Mouse (Mus musculus) liver, adult 10 weeks (tissue): ENCODE data around the gene Defb45. TPM values are rescaled to one million over a fixed set of nuclear protein-coding genes. Genes with fewer than 3 reads are reported as not detected.

ENCODE experiments used
- polyA plus RNA-seq: library from polyadenylated mRNA; stranded (reverse); fragments of 350-450 nt; fragmentation: Illumina TruSeq; extraction: RNeasy Lipid Tissue Mini Kit (QIAGEN cat#74804); gene quantifications from one replicate; pipeline ENCODE4 v1.2.3, GENCODE M21; 2014; ENCODE audit warnings: low read depth, low replicate concordance

Defb45 gene
- not detected for polyA plus RNA-seq

GRCm38 (mm10) chr2:152599299-152599698 lies at the start of gene Defb45:
TSS of gene Defb45 (minus strand) at chr2:152599399.

GRCm38 (mm10) chr2:152626774-152627591 lies 27.8 kb upstream of the Defb45 start, which contains the start of gene Rem1:
TSS of gene Rem1 (plus strand) at chr2:152626951.

GRCm38 (mm10) chr2:152622953-152623352 lies 23.8 kb upstream of the Defb45 start, which contains the start of gene Defb25:
TSS of gene Defb25 (minus strand) at chr2:152623053.

GRCm38 (mm10) chr2:152604057-152604456 lies 4.9 kb upstream of the Defb45 start, which contains the start of gene Defb36:
TSS of gene Defb36 (plus strand) at chr2:152604327.

GRCm38 (mm10) chr2:152580107-152580506 lies 19.1 kb downstream of the Defb45 start, which contains the start of gene Defb19:
TSS of gene Defb19 (minus strand) at chr2:152580312.

GRCm38 (mm10) chr2:152572114-152572794 lies 26.9 kb downstream of the Defb45 start, which contains the start of gene Defb21:
TSS of gene Defb21 (plus strand) at chr2:152572744.

GRCm38 (mm10) chr2:152569038-152569437 lies 30.2 kb downstream of the Defb45 start, which contains the start of gene Gm17416:
TSS of gene Gm17416 (plus strand) at chr2:152569338.

Other genes with a start within 250 kb of the Defb45 start
- gene Nrsn2, start 222.8 kb downstream of the Defb45 start, polyA plus RNA-seq: not detected
- gene Sox12, start 201.3 kb downstream of the Defb45 start, polyA plus RNA-seq: 0.34 TPM
- gene Zcchc3, start 184.4 kb downstream of the Defb45 start, polyA plus RNA-seq: 0.19 TPM
- gene 6820408C15Rik, start 183.8 kb downstream of the Defb45 start, polyA plus RNA-seq: not detected
- not detected for gene Defb23, start 134.8 kb downstream of the Defb45 start, polyA plus RNA-seq
- gene Defb20, start 122.3 kb downstream of the Defb45 start, polyA plus RNA-seq: not detected
- not detected for gene Defb22, start 109.3 kb downstream of the Defb45 start, polyA plus RNA-seq
- not detected for gene Defb26, start 87.7 kb downstream of the Defb45 start, polyA plus RNA-seq
- gene Defb28, start 81.1 kb downstream of the Defb45 start, polyA plus RNA-seq: not detected
- gene Defb29, start 59.3 kb downstream of the Defb45 start, polyA plus RNA-seq: not detected
- not detected for gene Gm17416, start 30.1 kb downstream of the Defb45 start, polyA plus RNA-seq
- not detected for gene Defb21, start 26.7 kb downstream of the Defb45 start, polyA plus RNA-seq
- gene Defb19, start 19.1 kb downstream of the Defb45 start, polyA plus RNA-seq: not detected
- gene Defb36, start 4.9 kb upstream of the Defb45 start, polyA plus RNA-seq: not detected
- gene Defb25, start 23.7 kb upstream of the Defb45 start, polyA plus RNA-seq: not detected
- gene Rem1, start 27.6 kb upstream of the Defb45 start, polyA plus RNA-seq: not detected
- 35.5 TPM for gene H13, start 70.1 kb upstream of the Defb45 start, polyA plus RNA-seq
- 6.6 TPM for gene Mcts2, start 87.6 kb upstream of the Defb45 start, polyA plus RNA-seq
- gene Id1, start 136.9 kb upstream of the Defb45 start, polyA plus RNA-seq: 8.1 TPM
- not detected for gene Cox4i2, start 154.8 kb upstream of the Defb45 start, polyA plus RNA-seq
- gene Bcl2l1, start 232.3 kb upstream of the Defb45 start, polyA plus RNA-seq: 12.8 TPM
- gene Tpx2, start 248.6 kb upstream of the Defb45 start, polyA plus RNA-seq: 0.37 TPM